Mouse (Mus musculus) stomach, postnatal 0 days (tissue): ENCODE measurements around the gene Hdac6. TPM values are rescaled to one million over a fixed set of nuclear protein-coding genes. Genes with fewer than 3 reads are reported as not detected.

ENCODE experiments used
- ATAC-seq: fragments of 200-750 bp; cut with Nextera tagmentation; 2 replicates; pipeline ENCODE4 v1.8.0; 2017; ENCODE audit not compliant: low FRiP score, low TSS enrichment
- DNase-seq: peaks from one replicate; pipeline ENCODE4 v3.0.0-alpha.2; 2016; ENCODE audit warnings: low spot score
- H3K27ac ChIP-seq: fragments of 300-500 bp; sonication (generic); replicated peaks from 2 replicates; pipeline ENCODE4 v1.5.1; 2014; ENCODE audit warnings: mild to moderate bottlenecking, control low read depth
- H3K27me3 ChIP-seq: fragments of 300-500 bp; sonication (generic); 2 replicates; pipeline ENCODE4 v1.6.1; 2014; ENCODE audit warnings: low read length; ENCODE audit not compliant: control insufficient read depth, insufficient read depth
- H3K36me3 ChIP-seq: fragments of 300-500 bp; sonication (generic); 2 replicates; pipeline ENCODE4 v1.6.1; 2014; ENCODE audit warnings: low read length, mixed read lengths; ENCODE audit not compliant: control insufficient read depth, insufficient read depth
- H3K4me1 ChIP-seq: fragments of 300-500 bp; sonication (generic); replicated peaks from 2 replicates; pipeline ENCODE4 v1.6.1; 2014; ENCODE audit warnings: antibody characterized with exemption; ENCODE audit not compliant: control insufficient read depth, insufficient read depth
- H3K4me2 ChIP-seq: fragments of 300-500 bp; sonication (generic); replicated peaks from 2 replicates; pipeline ENCODE4 v1.6.1; 2014; ENCODE audit warnings: low read depth, mild to moderate bottlenecking, control low read depth, moderate library complexity
- H3K4me3 ChIP-seq: fragments of 300-500 bp; sonication (generic); 2 replicates; pipeline ENCODE4 v1.5.1; 2014; ENCODE audit warnings: low read depth, low read length, control low read depth
- H3K9ac ChIP-seq: fragments of 300-500 bp; sonication (generic); 2 replicates; pipeline ENCODE4 v1.6.1; 2014; ENCODE audit warnings: mild to moderate bottlenecking, low read length, control low read depth, mixed read lengths
- H3K9me3 ChIP-seq: fragments of 300-500 bp; sonication (generic); 2 replicates; pipeline ENCODE4 v1.6.1; 2016; ENCODE audit warnings: low read length; ENCODE audit not compliant: control insufficient read depth
- CTCF ChIP-seq: IDR thresholded peaks from 2 replicates; pipeline ENCODE4 v1.5.1; 2016; ENCODE audit warnings: antibody characterized with exemption, low read depth, mild to moderate bottlenecking, moderate library complexity
- EP300 ChIP-seq: optimal IDR thresholded peaks from 2 replicates; pipeline ENCODE3; 2016; ENCODE audit warnings: antibody characterized with exemption
- WGBS: fragments of 180-500 bp; shearing (Covaris S2); extraction: QIAGEN DNeasy Blood & Tissue Kit; methylation state at CpG from one replicate; pipeline ENCODE4 v1.1.7; 2014; 5-methylcytosine and 5-hydroxymethylcytosine counted together
- polyA plus RNA-seq: library from polyadenylated mRNA; unstranded; fragments of >200 nt; fragmentation: Nextera tagmentation; extraction: Ambion mirVana; gene quantifications from 2 replicates; pipeline ENCODE4 v1.2.1, GENCODE M21; 2015

The Hdac6 gene
- polyA plus RNA-seq, 1 experiment from 2014 or later: 6.2 TPM

- 30% methylated on average over 12 of the region's 13 CpGs for WGBS
- TF ChIP-seq EP300 (no peak), CTCF (no peak)
- Histone ChIP-seq H3K4me3 (peak overlapping the region; percentile 57), H3K9me3 (no peaks in the 10 kb centered on the region), H3K27ac (no peak overlapping the region), H3K4me2 (peak overlapping the region; percentile 52), H3K27me3 (no peaks in the 10 kb centered on the region), H3K4me1 (no peaks in the 10 kb centered on the region), H3K9ac (0 out of 2 replicates have a peak overlapping the region, but pooled peaks have one; percentile 35), H3K36me3 (no peaks in the 10 kb centered on the region)
- ATAC-seq: no peak
- no peak for DNase-seq
Observed at GRCm38 (mm10) chrX:7898211-7898610, 49.5 kb downstream of the Hdac6 start.

GRCm38 (mm10) chrX:7883841-7884567, 63.7 kb downstream of the Hdac6 start, which contains the start of gene Slc35a2:
Gene Slc35a2, plus strand, starts transcription at chrX:7884028.
- H3K36me3 ChIP-seq: no peaks in the 10 kb centered on the region
- H3K4me3 ChIP-seq: peak within 1 kb of the TSS; percentile 55
- peak within 1 kb of the TSS; percentile 81 for H3K27ac ChIP-seq
- no peaks in the 10 kb centered on the region for H3K4me1 ChIP-seq
- H3K9ac ChIP-seq: peak within 1 kb of the TSS; percentile 47
- H3K9me3 ChIP-seq: no peaks in the 10 kb centered on the region
- peak; percentile 85 for DNase-seq
- peak; percentile 49 for TF ChIP-seq CTCF
- TF ChIP-seq EP300: no peak
- 17% methylated on average over 49 of the region's 49 CpGs for WGBS
- peak within 1 kb of the TSS; percentile 59 for H3K4me2 ChIP-seq
- ATAC-seq: peak; percentile 98
- no peaks in the 10 kb centered on the region for H3K27me3 ChIP-seq

Other genes with a start within 250 kb of the Hdac6 start
- gene Wdr45, start 233.6 kb downstream of the Hdac6 start, polyA plus RNA-seq: 30.3 and 33.6 TPM in 2 replicates
- not detected in 2 replicates for gene Gm45208, start 225.6 kb downstream of the Hdac6 start, polyA plus RNA-seq
- 23.8 and 26.0 TPM in 2 replicates for gene Praf2, start 219.4 kb downstream of the Hdac6 start, polyA plus RNA-seq
- gene Ccdc120, start 197.0 kb downstream of the Hdac6 start, polyA plus RNA-seq: 21.5 and 23.0 TPM in 2 replicates
- 17.3 and 18.2 TPM in 2 replicates for gene Tfe3, start 185.3 kb downstream of the Hdac6 start, polyA plus RNA-seq
- 20.0 and 20.9 TPM in 2 replicates for gene Gripap1, start 158.1 kb downstream of the Hdac6 start, polyA plus RNA-seq
- 0.42 and 0.92 TPM in 2 replicates for gene Kcnd1, start 125.6 kb downstream of the Hdac6 start, polyA plus RNA-seq
- 21.2 and 22.0 TPM in 2 replicates for gene Otud5, start 106.5 kb downstream of the Hdac6 start, polyA plus RNA-seq
- gene Pim2, start 69.6 kb downstream of the Hdac6 start, polyA plus RNA-seq: 4.8 and 5.0 TPM in 2 replicates
- gene Slc35a2, start 63.9 kb downstream of the Hdac6 start, polyA plus RNA-seq: 28.7 and 32.5 TPM in 2 replicates
- 60.6 and 62.2 TPM in 2 replicates for gene Pqbp1, start 48.6 kb downstream of the Hdac6 start, polyA plus RNA-seq
- gene Timm17b, start 48.5 kb downstream of the Hdac6 start, polyA plus RNA-seq: 85.6 and 90.5 TPM in 2 replicates
- gene Gm10491, start 40.1 kb downstream of the Hdac6 start, polyA plus RNA-seq: not detected in 2 replicates
- not detected in 2 replicates for gene Gm10490, start 38.3 kb downstream of the Hdac6 start, polyA plus RNA-seq
- gene Pcsk1n, start 28.1 kb downstream of the Hdac6 start, polyA plus RNA-seq: 12.0 and 12.2 TPM in 2 replicates
- not detected in 2 replicates for gene Eras, start 19.3 kb downstream of the Hdac6 start, polyA plus RNA-seq
- gene Gata1, start 30.2 kb upstream of the Hdac6 start, polyA plus RNA-seq: 0.07 and 0.28 TPM in 2 replicates
- 6.0 and 7.5 TPM in 2 replicates for gene Glod5, start 70.6 kb upstream of the Hdac6 start, polyA plus RNA-seq
- 10.8 and 12.3 TPM in 2 replicates for gene Suv39h1, start 126.9 kb upstream of the Hdac6 start, polyA plus RNA-seq
- gene Was, start 142.6 kb upstream of the Hdac6 start, polyA plus RNA-seq: 0.39 and 0.42 TPM in 2 replicates
- 15.6 and 16.7 TPM in 2 replicates for gene Wdr13, start 185.0 kb upstream of the Hdac6 start, polyA plus RNA-seq
- gene Rbm3, start 198.0 kb upstream of the Hdac6 start, polyA plus RNA-seq: 599 and 659 TPM in 2 replicates
- gene Tbc1d25, start 228.3 kb upstream of the Hdac6 start, polyA plus RNA-seq: 6.2 and 6.9 TPM in 2 replicates
- 75.4 and 85.7 TPM in 2 replicates for gene Ebp, start 245.6 kb upstream of the Hdac6 start, polyA plus RNA-seq